Mouse (Mus musculus): ENCODE data around the gene Rexo4. TPM values are rescaled to one million over a fixed set of nuclear protein-coding genes. Genes with fewer than 3 reads are reported as not detected.

The Rexo4 gene
- polyA plus RNA-seq, 1 experiment from 2014 or later = 41.5 TPM

DNA sequence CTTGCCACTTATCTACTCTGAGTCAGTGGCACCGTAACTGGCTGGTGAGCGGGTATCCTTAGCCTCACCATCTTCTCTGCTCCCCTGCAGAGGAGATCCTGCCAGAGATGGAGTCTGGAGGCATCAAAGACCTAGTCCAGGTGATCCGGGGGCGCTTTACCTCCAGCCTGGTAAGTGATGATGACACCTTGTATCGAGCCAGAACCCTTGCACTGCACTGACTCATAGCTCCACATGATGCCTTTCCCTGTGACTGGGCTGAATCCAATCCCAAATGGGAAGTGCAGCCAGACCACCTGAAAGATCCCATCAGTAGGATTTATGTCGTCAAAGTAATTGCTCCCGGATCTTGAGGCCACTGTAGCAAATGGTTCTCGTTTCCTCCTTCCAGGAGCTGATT, 11.3 kb downstream of the Rexo4 start:
- no peaks in the 10 kb centered on the region for H3K4me1 ChIP-seq (replicated peaks; ENCODE audit: control insufficient read depth, insufficient read depth, low read length)
- no peaks in the 10 kb centered on the region for H3K9me3 ChIP-seq (ENCODE audit: control insufficient read depth, low read length)
- peaks cover 43% of the 10 kb centered on the region for H3K36me3 ChIP-seq (ENCODE audit: control insufficient read depth, insufficient read depth, low read length)
- no peak overlapping the region for H3K4me2 ChIP-seq (ENCODE audit: low read depth, low read length)
- H3K9ac ChIP-seq (ENCODE audit: low read length) = no peak overlapping the region
- no peak overlapping the region for H3K27ac ChIP-seq (ENCODE audit: low read length)
- WGBS = 91% methylated on average over 8 of the region's 8 CpGs
- no peak overlapping the region for H3K4me3 ChIP-seq (ENCODE audit: low read length)
- no peak for ATAC-seq (ENCODE audit: low read depth)
- no peaks in the 10 kb centered on the region for H3K27me3 ChIP-seq (ENCODE audit: control insufficient read depth, insufficient read depth, low read depth, low read length)

DNA sequence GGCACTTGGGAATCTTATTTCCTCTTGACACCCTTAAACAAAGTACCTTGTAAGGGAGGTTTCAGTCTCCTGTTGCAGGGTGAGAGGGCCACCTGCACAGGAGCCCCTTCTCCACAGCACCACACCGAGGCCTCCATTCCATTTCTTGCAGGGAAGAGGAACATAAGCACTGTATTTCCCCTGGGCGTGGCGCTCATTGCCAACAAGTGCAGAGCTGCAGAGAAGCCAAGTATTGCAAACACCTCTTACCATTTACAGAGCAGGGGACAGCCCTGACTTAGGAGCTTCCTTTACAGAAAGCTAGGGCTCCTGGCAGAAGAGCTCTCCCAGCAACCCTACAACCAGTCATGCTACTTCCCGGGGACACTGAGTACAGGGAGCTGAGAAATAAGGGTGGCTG, 12.0 kb downstream of the Rexo4 start:
- no peak for ATAC-seq (ENCODE audit: low read depth)
- 85% methylated on average over 4 of the region's 4 CpGs for WGBS
- Histone ChIP-seq H3K27ac (ENCODE audit: low read length) (no peak overlapping the region), H3K27me3 (ENCODE audit: control insufficient read depth, insufficient read depth, low read depth, low read length) (no peaks in the 10 kb centered on the region), H3K4me1 (replicated peaks; ENCODE audit: control insufficient read depth, insufficient read depth, low read length) (no peaks in the 10 kb centered on the region), H3K9me3 (ENCODE audit: control insufficient read depth, low read length) (no peaks in the 10 kb centered on the region), H3K9ac (ENCODE audit: low read length) (no peak overlapping the region), H3K36me3 (ENCODE audit: control insufficient read depth, insufficient read depth, low read length) (peaks cover 38% of the 10 kb centered on the region), H3K4me3 (ENCODE audit: low read length) (no peak overlapping the region), H3K4me2 (ENCODE audit: low read depth, low read length) (no peak overlapping the region)

DNA sequence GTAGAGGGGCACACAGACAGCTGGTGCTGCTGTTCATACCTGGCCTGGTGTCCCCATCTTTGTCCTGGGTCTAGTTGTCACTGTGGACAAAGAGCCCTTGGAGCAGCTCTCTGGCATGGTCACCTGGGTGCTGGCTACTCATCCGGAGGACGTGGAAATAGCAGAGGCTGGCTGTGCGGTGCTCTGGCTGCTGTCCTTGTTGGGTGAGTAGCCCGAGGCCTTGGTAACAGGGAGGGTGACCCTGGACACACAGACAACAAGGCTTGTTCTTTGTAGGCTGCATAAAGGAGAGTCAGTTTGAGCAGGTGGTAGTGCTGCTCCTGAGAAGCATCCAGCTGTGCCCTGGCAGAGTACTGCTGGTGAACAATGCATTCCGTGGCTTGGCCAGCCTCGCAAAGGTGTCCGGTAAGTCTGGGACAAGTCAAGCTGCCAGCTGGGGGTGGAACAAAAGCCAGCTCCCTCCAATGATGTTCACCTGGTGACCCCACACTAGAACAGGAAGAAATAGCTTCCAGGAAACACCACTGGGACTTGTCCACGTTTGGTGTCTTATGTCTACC, 12.8 kb downstream of the Rexo4 start:
- H3K27ac ChIP-seq (ENCODE audit: low read length) = no peak overlapping the region
- peaks cover 30% of the 10 kb centered on the region for H3K36me3 ChIP-seq (ENCODE audit: control insufficient read depth, insufficient read depth, low read length)
- 83% methylated on average over 8 of the region's 8 CpGs for WGBS

DNA sequence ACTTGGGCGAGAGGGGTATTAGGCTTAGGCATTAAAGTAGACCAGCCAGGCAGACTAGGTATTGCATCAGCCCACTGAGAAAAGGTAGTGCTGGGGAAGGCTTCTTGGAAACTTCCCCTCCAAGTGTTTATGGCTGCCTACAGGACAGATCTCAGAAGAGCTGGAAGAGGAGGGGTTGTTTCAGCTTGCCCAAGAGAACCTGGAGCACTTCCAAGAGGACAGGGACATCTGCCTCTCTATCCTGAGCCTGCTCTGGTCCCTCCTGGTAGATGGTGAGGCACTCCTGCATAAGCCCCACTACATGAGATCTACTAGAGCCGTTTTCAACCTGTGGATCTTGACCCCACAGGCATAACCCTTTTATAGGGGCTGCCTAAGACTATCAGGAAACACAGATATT, 13.8 kb downstream of the Rexo4 start:
- H3K36me3 ChIP-seq (ENCODE audit: control insufficient read depth, insufficient read depth, low read length) = peaks cover 23% of the 10 kb centered on the region
- no peak overlapping the region for H3K27ac ChIP-seq (ENCODE audit: low read length)
- no peak for ATAC-seq (ENCODE audit: low read depth)
- H3K9ac ChIP-seq (ENCODE audit: low read length) = no peak overlapping the region
- H3K9me3 ChIP-seq (ENCODE audit: control insufficient read depth, low read length) = no peaks in the 10 kb centered on the region
- no peaks in the 10 kb centered on the region for H3K27me3 ChIP-seq (ENCODE audit: control insufficient read depth, insufficient read depth, low read depth, low read length)
- H3K4me2 ChIP-seq (ENCODE audit: low read depth, low read length) = no peak overlapping the region
- H3K4me3 ChIP-seq (ENCODE audit: low read length) = no peak overlapping the region
- WGBS = 86% methylated on average over 2 of the region's 2 CpGs
- no peaks in the 10 kb centered on the region for H3K4me1 ChIP-seq (replicated peaks; ENCODE audit: control insufficient read depth, insufficient read depth, low read length)

More for the DNA sequence above, 12.8 kb downstream of the Rexo4 start:
- Histone ChIP-seq H3K9me3 (ENCODE audit: control insufficient read depth, low read length) (no peaks in the 10 kb centered on the region), H3K9ac (ENCODE audit: low read length) (no peak overlapping the region), H3K4me2 (ENCODE audit: low read depth, low read length) (no peak overlapping the region), H3K4me1 (replicated peaks; ENCODE audit: control insufficient read depth, insufficient read depth, low read length) (no peaks in the 10 kb centered on the region), H3K27me3 (ENCODE audit: control insufficient read depth, insufficient read depth, low read depth, low read length) (no peaks in the 10 kb centered on the region), H3K4me3 (ENCODE audit: low read length) (no peak overlapping the region)
- no peak for ATAC-seq (ENCODE audit: low read depth)

DNA sequence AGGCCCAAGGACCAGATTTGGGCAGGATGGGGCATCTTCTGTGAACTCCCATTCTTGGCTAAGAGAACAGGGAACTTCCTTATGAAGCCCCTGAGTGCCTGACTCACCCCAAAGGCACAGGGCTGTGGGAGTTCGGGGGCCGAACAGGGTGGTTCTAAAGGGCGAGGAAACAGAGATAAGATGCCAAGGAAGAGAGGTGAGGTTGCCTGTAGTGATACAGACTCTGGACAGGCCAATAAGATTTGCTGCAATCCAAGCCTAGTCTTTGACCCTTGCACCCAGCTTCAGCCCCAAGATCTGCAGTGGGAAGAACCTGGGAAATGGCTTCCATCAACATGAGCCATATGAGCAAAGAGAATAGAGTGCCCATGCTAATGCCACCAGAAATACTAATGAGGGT, 20.9 kb downstream of the Rexo4 start:
- WGBS = 71% methylated on average over 3 of the region's 3 CpGs
- no peak overlapping the region for H3K4me3 ChIP-seq (ENCODE audit: low read length)
- no peak overlapping the region for H3K27ac ChIP-seq (ENCODE audit: low read length)
- H3K9me3 ChIP-seq (ENCODE audit: control insufficient read depth, low read length) = no peaks in the 10 kb centered on the region
- no peaks in the 10 kb centered on the region for H3K36me3 ChIP-seq (ENCODE audit: control insufficient read depth, insufficient read depth, low read length)
- no peaks in the 10 kb centered on the region for H3K27me3 ChIP-seq (ENCODE audit: control insufficient read depth, insufficient read depth, low read depth, low read length)
- no peak overlapping the region for H3K4me2 ChIP-seq (ENCODE audit: low read depth, low read length)
- no peak for ATAC-seq (ENCODE audit: low read depth)
- no peaks in the 10 kb centered on the region for H3K4me1 ChIP-seq (replicated peaks; ENCODE audit: control insufficient read depth, insufficient read depth, low read length)
- H3K9ac ChIP-seq (ENCODE audit: low read length) = no peak overlapping the region

DNA sequence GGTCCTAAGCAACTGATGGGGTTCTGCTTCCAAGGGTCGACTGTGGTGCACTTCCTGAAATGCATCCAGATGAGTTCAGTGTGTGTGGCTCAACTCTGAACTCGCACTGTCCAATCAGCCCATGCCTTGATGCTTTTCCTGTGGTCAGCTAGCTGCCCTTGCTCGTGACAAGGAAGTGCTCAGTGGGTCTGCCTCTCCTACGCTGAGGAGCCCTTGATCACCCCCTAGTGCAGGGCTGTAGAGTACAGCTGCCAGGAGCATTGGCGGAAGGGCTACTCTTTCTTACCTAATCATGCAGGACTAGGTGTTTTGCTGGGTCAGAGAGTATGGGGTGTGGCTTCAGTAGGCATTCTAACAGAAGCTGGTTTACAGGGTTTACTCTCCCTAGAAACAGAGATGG, 22.6 kb downstream of the Rexo4 start:
- no peak for ATAC-seq (ENCODE audit: low read depth)
- WGBS = 19% methylated on average over 5 of the region's 5 CpGs

DNA sequence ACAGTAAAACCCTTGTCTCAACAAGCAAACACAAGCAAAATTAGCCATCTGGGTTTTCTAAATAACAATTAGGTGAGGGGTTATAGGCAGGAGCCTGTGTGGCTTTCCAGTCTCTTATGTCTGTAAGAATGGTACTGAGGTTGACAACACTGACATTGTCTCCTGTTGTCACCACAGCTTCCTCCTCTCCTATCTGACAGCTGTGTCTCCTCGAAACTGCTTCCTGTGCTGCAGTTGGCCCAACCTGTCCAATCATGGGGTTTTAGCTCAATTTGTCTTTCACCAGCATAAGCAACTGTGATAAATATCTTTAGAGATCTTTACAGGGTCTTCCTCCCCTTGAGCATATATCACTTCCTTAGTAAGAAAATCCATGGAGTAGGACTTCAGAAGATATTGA, 27.8 kb downstream of the Rexo4 start:
- WGBS = 61% methylated on average over 1 of the region's 1 CpGs

More for the DNA sequence above, 22.6 kb downstream of the Rexo4 start:
- H3K36me3 ChIP-seq (ENCODE audit: control insufficient read depth, insufficient read depth, low read length) = no peaks in the 10 kb centered on the region
- no peaks in the 10 kb centered on the region for H3K4me1 ChIP-seq (replicated peaks; ENCODE audit: control insufficient read depth, insufficient read depth, low read length)
- no peak overlapping the region for H3K4me3 ChIP-seq (ENCODE audit: low read length)
- no peak overlapping the region for H3K9ac ChIP-seq (ENCODE audit: low read length)
- no peak overlapping the region for H3K4me2 ChIP-seq (ENCODE audit: low read depth, low read length)
- H3K9me3 ChIP-seq (ENCODE audit: control insufficient read depth, low read length) = no peaks in the 10 kb centered on the region
- H3K27me3 ChIP-seq (ENCODE audit: control insufficient read depth, insufficient read depth, low read depth, low read length) = no peaks in the 10 kb centered on the region
- H3K27ac ChIP-seq (ENCODE audit: low read length) = no peak overlapping the region

DNA sequence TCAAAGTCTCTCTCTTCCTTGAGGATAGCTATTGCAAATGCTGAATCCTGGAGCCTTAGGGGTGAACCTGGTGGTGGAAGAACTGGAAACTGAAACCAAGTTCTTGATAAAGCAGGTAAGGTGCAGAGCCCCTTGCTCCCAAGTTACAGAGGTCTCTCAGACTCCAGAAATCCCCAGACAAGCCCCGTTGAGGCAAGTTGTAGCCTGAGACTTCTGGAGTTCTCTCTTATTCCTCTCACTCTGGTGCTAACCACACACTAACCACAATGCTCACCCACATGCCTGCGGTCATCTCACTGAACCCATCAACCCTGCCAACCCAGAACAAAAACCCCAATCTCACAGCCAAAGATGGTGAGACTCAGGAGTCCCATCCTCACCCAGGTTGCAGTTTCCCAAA, 28.9 kb downstream of the Rexo4 start:
- Histone ChIP-seq H3K27me3 (ENCODE audit: control insufficient read depth, insufficient read depth, low read depth, low read length) (no peaks in the 10 kb centered on the region), H3K36me3 (ENCODE audit: control insufficient read depth, insufficient read depth, low read length) (no peaks in the 10 kb centered on the region), H3K9ac (ENCODE audit: low read length) (no peak overlapping the region), H3K4me1 (replicated peaks; ENCODE audit: control insufficient read depth, insufficient read depth, low read length) (peaks cover 13% of the 10 kb centered on the region), H3K4me3 (ENCODE audit: low read length) (no peak overlapping the region), H3K27ac (ENCODE audit: low read length) (no peak overlapping the region), H3K4me2 (ENCODE audit: low read depth, low read length) (no peak overlapping the region), H3K9me3 (ENCODE audit: control insufficient read depth, low read length) (no peaks in the 10 kb centered on the region)
- no peak for ATAC-seq (ENCODE audit: low read depth)
- 85% methylated on average over 2 of the region's 2 CpGs for WGBS

More for the DNA sequence above, 27.8 kb downstream of the Rexo4 start:
- no peak overlapping the region for H3K4me3 ChIP-seq (ENCODE audit: low read length)
- H3K27ac ChIP-seq (ENCODE audit: low read length) = no peak overlapping the region
- no peak overlapping the region for H3K9ac ChIP-seq (ENCODE audit: low read length)
- no peak overlapping the region for H3K4me2 ChIP-seq (ENCODE audit: low read depth, low read length)
- H3K9me3 ChIP-seq (ENCODE audit: control insufficient read depth, low read length) = no peaks in the 10 kb centered on the region
- no peaks in the 10 kb centered on the region for H3K36me3 ChIP-seq (ENCODE audit: control insufficient read depth, insufficient read depth, low read length)
- no peaks in the 10 kb centered on the region for H3K27me3 ChIP-seq (ENCODE audit: control insufficient read depth, insufficient read depth, low read depth, low read length)
- no peak for ATAC-seq (ENCODE audit: low read depth)
- peaks cover 9% of the 10 kb centered on the region for H3K4me1 ChIP-seq (replicated peaks; ENCODE audit: control insufficient read depth, insufficient read depth, low read length)

DNA sequence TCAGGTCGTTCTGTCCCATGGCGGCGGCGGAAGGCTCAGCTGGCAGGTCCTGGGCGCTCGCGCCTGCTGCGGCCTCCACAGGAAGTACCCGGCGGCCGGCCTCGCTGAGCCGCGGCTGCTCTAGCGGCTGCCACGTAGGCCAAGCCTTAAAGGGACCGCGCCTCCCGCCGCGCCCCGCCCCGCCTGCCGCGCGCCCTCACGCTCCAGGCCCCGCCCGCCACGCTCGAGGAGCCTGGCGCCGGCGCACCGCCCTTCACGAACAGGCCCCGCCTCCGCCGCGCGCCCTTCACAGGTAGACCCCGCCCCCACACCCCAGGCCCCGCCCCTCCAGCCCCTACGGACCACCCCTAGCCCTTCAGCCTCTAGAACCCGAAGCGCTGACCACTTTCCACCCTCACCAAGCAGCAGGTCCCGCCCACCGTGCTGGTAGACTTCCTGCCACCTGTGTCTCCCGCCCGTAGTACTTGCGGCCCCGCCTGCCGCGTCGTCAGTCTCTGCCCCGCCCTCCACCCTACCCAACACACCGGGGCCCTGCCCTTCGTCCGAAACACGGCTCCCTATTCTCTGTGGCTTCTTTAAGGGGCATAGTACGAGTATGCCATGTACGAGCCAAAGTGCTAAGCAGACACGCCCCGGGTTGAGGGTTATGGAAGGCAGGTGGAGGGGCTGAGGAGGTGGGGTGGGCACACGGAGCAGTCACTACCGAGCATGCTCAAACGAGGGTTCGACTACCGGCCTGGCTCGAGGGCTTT, 30.7 kb downstream of the Rexo4 start, which contains the start of the genes Surf4 and Stkld1:
Surf4 (minus strand) TSS at position 625 of the 752 bp plus-strand sequence.
Stkld1 (plus strand) TSS at position 744 of the 752 bp plus-strand sequence.
- H3K27me3 ChIP-seq (ENCODE audit: control insufficient read depth, insufficient read depth, low read depth, low read length) = no peaks in the 10 kb centered on the region
- H3K4me2 ChIP-seq (ENCODE audit: low read depth, low read length) = peak within 1 kb of the TSS; percentile 87
- H3K9me3 ChIP-seq (ENCODE audit: control insufficient read depth, low read length) = no peaks in the 10 kb centered on the region
- peak within 1 kb of the TSS; percentile 95 for H3K4me3 ChIP-seq (ENCODE audit: low read length)
- H3K4me1 ChIP-seq (replicated peaks; ENCODE audit: control insufficient read depth, insufficient read depth, low read length) = peaks cover 13% of the 10 kb centered on the region
- no peaks in the 10 kb centered on the region; the same call in 1 of the 2 replicates for H3K36me3 ChIP-seq (ENCODE audit: control insufficient read depth, insufficient read depth, low read length)
- peak within 1 kb of the TSS; percentile 99 for H3K9ac ChIP-seq (ENCODE audit: low read length)
- peak; percentile 97 for ATAC-seq (ENCODE audit: low read depth)
- H3K27ac ChIP-seq (ENCODE audit: low read length) = peak within 1 kb of the TSS; percentile 90
- WGBS = under 1% methylated on average over 65 of the region's 70 CpGs

Measured in lung, embryonic 16.5 days (tissue).